Mouse (Mus musculus): ENCODE data around the gene Gstk1. TPM values are rescaled to one million over a fixed set of nuclear protein-coding genes. Genes with fewer than 3 reads are reported as not detected.

The Gstk1 gene
- polyA plus RNA-seq, 1 experiment from 2014 or later: 8.1 TPM

GRCm38 (mm10) chr6:42247173-42247572 lies 1.4 kb downstream of the Gstk1 start:
- Histone ChIP-seq H3K4me3 (replicated peaks) (no peak overlapping the region), H3K27ac (replicated peaks) (no peak overlapping the region), H3K9ac (no peak overlapping the region), H3K27me3 (peaks cover 21% of the 10 kb centered on the region), H3K4me2 (peak overlapping the region; percentile 4; the same call in 1 of the 2 replicates), H3K36me3 (replicated peaks) (no peaks in the 10 kb centered on the region), H3K4me1 (replicated peaks) (peaks cover 22% of the 10 kb centered on the region), H3K9me3 (replicated peaks) (no peaks in the 10 kb centered on the region)
- ATAC-seq (ENCODE audit: insufficient read depth): no peak
- WGBS (ENCODE audit: insufficient replicate concordance): 21% methylated on average over 8 of the region's 8 CpGs

- no peak overlapping the region for H3K9ac ChIP-seq
- H3K4me3 ChIP-seq (replicated peaks): no peak overlapping the region
- H3K4me2 ChIP-seq: no peak overlapping the region
- H3K9me3 ChIP-seq (replicated peaks): no peaks in the 10 kb centered on the region
- H3K4me1 ChIP-seq (replicated peaks): peaks cover 22% of the 10 kb centered on the region
- 71% methylated on average over 1 of the region's 1 CpGs for WGBS (ENCODE audit: insufficient replicate concordance)
- ATAC-seq (ENCODE audit: insufficient read depth): no peak
- no peak overlapping the region for H3K27ac ChIP-seq (replicated peaks)
- H3K27me3 ChIP-seq: peaks cover 21% of the 10 kb centered on the region
- no peaks in the 10 kb centered on the region for H3K36me3 ChIP-seq (replicated peaks)
Observed at GRCm38 (mm10) chr6:42247981-42248380, 2.2 kb downstream of the Gstk1 start.

DNA sequence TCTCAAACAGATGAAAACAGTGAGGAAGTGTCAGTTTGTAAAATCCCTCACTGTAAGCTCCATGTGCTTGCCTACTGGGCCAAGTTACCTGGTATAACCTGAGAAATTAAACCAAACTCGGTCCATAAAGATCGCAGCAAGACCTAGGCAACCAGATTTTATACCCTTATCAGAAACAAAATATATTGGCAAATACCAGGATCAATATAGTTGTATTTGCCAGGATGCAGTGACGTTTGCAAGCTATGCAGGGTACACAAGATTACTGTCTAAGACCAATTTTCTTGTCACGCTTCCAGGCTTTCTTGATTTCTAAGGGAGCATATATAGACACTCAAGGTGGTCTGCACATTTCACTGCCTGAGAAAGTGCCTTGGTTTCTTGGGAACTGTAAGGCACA lies 6.1 kb downstream of the Gstk1 start:
- H3K36me3 ChIP-seq (replicated peaks): no peaks in the 10 kb centered on the region
- no peaks in the 10 kb centered on the region for H3K9me3 ChIP-seq (replicated peaks)
- H3K4me1 ChIP-seq (replicated peaks): peaks cover 8% of the 10 kb centered on the region; the same call in 1 of the 2 replicates
- peaks cover 24% of the 10 kb centered on the region for H3K27me3 ChIP-seq
- no peak overlapping the region for H3K9ac ChIP-seq
- WGBS (ENCODE audit: insufficient replicate concordance): 59% methylated on average over 4 of the region's 4 CpGs
- ATAC-seq (ENCODE audit: insufficient read depth): no peak
- no peak overlapping the region for H3K4me2 ChIP-seq
- no peak overlapping the region for H3K27ac ChIP-seq (replicated peaks)
- no peak overlapping the region for H3K4me3 ChIP-seq (replicated peaks)

- peaks cover 9% of the 10 kb centered on the region for H3K4me1 ChIP-seq (replicated peaks)
- H3K9me3 ChIP-seq (replicated peaks): no peaks in the 10 kb centered on the region
- H3K36me3 ChIP-seq (replicated peaks): no peaks in the 10 kb centered on the region
- no peak overlapping the region for H3K4me3 ChIP-seq (replicated peaks)
- whole genome bisulfite sequencing (ENCODE audit: insufficient replicate concordance): 58% methylated on average over 2 of the region's 2 CpGs
- no peak overlapping the region for H3K4me2 ChIP-seq
- no peak overlapping the region for H3K27ac ChIP-seq (replicated peaks)
- peaks cover 18% of the 10 kb centered on the region for H3K27me3 ChIP-seq
- no peak for ATAC-seq (ENCODE audit: insufficient read depth)
- no peak overlapping the region for H3K9ac ChIP-seq
Observed at GRCm38 (mm10) chr6:42253103-42253502, 7.4 kb downstream of the Gstk1 start.

- peaks cover 14% of the 10 kb centered on the region for H3K4me1 ChIP-seq (replicated peaks)
- peaks cover 3% of the 10 kb centered on the region; the same call in 1 of the 2 replicates for H3K27me3 ChIP-seq
- H3K36me3 ChIP-seq (replicated peaks): no peaks in the 10 kb centered on the region
- peak; percentile 84 for ATAC-seq (ENCODE audit: insufficient read depth)
- H3K9ac ChIP-seq: no peak overlapping the region
- H3K9me3 ChIP-seq (replicated peaks): no peaks in the 10 kb centered on the region
- no peak overlapping the region for H3K4me3 ChIP-seq (replicated peaks)
- H3K4me2 ChIP-seq: peak overlapping the region; percentile 41
- no peak overlapping the region for H3K27ac ChIP-seq (replicated peaks)
- 9% methylated on average over 11 of the region's 11 CpGs for WGBS (ENCODE audit: insufficient replicate concordance)
Observed at GRCm38 (mm10) chr6:42257303-42257863, 11.6 kb downstream of the Gstk1 start.

DNA sequence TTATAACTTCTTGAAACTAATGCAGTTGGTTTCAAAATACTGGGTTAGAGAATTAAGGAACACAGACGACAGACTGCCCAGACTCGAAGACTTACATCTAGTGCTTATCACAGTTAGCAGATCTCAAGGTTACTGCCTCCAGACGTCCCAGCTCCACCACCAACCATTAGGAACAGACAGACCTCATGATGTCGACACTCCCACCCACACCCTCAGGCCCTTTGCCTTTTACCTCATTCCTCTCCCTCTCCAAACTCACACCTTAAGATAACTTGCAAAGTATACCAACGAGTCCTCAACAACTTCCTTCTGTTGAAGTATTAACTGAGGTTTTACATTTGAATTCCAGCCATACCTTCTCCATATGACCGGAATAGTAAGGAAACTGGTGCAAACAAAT lies 14.7 kb downstream of the Gstk1 start:
- peaks cover 25% of the 10 kb centered on the region for H3K4me1 ChIP-seq (replicated peaks)
- whole genome bisulfite sequencing (ENCODE audit: insufficient replicate concordance): 23% methylated on average over 6 of the region's 6 CpGs
- H3K27me3 ChIP-seq: no peaks in the 10 kb centered on the region
- no peaks in the 10 kb centered on the region for H3K9me3 ChIP-seq (replicated peaks)
- H3K4me2 ChIP-seq: no peak overlapping the region
- H3K9ac ChIP-seq: no peak overlapping the region
- H3K27ac ChIP-seq (replicated peaks): no peak overlapping the region
- H3K36me3 ChIP-seq (replicated peaks): no peaks in the 10 kb centered on the region
- ATAC-seq (ENCODE audit: insufficient read depth): no peak
- no peak overlapping the region for H3K4me3 ChIP-seq (replicated peaks)

GRCm38 (mm10) chr6:42261524-42262170 lies 15.9 kb downstream of the Gstk1 start, which contains the start of gene Tmem139:
Gene Tmem139, plus strand, starts transcription at chr6:42261970.
- peak within 1 kb of the TSS; percentile 33 for H3K4me2 ChIP-seq
- H3K36me3 ChIP-seq (replicated peaks): no peaks in the 10 kb centered on the region
- no peaks in the 10 kb centered on the region for H3K27me3 ChIP-seq
- no peak within 1 kb of the TSS for H3K4me3 ChIP-seq (replicated peaks)
- 48% methylated on average over 20 of the region's 20 CpGs for WGBS (ENCODE audit: insufficient replicate concordance)
- no peak within 1 kb of the TSS for H3K27ac ChIP-seq (replicated peaks)
- no peak within 1 kb of the TSS for H3K9ac ChIP-seq
- H3K9me3 ChIP-seq (replicated peaks): no peaks in the 10 kb centered on the region
- H3K4me1 ChIP-seq (replicated peaks): peaks cover 28% of the 10 kb centered on the region
- ATAC-seq (ENCODE audit: insufficient read depth): no peak

DNA sequence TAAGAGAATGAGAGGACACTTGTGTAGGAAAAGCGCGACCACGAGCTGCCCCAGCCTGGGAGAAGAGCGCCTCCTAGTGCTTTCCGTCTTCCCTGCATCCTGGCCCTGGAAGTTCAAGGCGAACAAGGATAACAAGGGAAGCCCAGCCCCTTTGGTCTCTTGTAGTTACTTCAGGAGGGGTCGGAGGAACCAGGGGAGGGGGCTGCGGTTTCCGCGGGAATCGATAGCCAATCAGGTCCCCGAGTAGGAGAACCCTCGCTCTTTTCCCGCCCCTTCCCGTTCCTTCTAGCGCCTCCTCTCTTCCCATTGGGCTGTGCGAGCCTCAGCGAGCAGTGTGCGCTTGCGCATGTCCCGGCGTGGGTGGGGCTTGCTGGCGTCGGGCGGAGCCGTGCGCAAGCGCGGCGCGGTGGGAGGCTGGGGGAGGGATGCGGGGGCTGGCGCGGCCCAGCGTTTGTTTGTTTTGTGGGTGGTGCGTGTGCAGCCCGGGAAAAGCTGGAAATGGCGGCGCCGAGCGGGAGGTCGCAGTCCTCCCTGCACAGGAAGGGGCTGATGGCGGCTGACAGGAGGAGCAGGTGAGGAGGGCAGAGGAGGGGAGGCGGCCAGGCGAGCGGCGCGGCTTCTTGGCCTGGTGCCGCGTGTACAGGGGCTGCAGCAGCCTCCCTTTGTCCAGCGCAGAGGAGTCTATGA lies 19.0 kb downstream of the Gstk1 start, which contains the start of gene Casp2:
Gene Casp2 (plus strand): TSS at position 360 of the 687 bp plus-strand sequence.
- Histone ChIP-seq H3K4me3 (replicated peaks) (peak within 1 kb of the TSS; percentile 99), H3K9me3 (replicated peaks) (no peaks in the 10 kb centered on the region), H3K9ac (peak within 1 kb of the TSS; percentile 92), H3K4me2 (peak within 1 kb of the TSS; percentile 81), H3K27ac (replicated peaks) (peak within 1 kb of the TSS; percentile 90), H3K27me3 (no peaks in the 10 kb centered on the region), H3K4me1 (replicated peaks) (peaks cover 28% of the 10 kb centered on the region), H3K36me3 (replicated peaks) (peaks cover 27% of the 10 kb centered on the region)
- under 1% methylated on average over 51 of the region's 51 CpGs for WGBS (ENCODE audit: insufficient replicate concordance)
- peak; percentile 98 for ATAC-seq (ENCODE audit: insufficient read depth)

GRCm38 (mm10) chr6:42265391-42266330 lies 19.9 kb downstream of the Gstk1 start:
- ATAC-seq (ENCODE audit: insufficient read depth): no peak
- Histone ChIP-seq H3K9ac (peak overlapping the region; percentile 92), H3K36me3 (replicated peaks) (peaks cover 35% of the 10 kb centered on the region), H3K4me2 (peak overlapping the region; percentile 81), H3K27ac (replicated peaks) (peak overlapping the region; percentile 90), H3K4me3 (replicated peaks) (peak overlapping the region; percentile 99), H3K9me3 (replicated peaks) (no peaks in the 10 kb centered on the region), H3K27me3 (no peaks in the 10 kb centered on the region), H3K4me1 (replicated peaks) (peaks cover 30% of the 10 kb centered on the region)
- WGBS (ENCODE audit: insufficient replicate concordance): under 1% methylated on average over 21 of the region's 21 CpGs

DNA sequence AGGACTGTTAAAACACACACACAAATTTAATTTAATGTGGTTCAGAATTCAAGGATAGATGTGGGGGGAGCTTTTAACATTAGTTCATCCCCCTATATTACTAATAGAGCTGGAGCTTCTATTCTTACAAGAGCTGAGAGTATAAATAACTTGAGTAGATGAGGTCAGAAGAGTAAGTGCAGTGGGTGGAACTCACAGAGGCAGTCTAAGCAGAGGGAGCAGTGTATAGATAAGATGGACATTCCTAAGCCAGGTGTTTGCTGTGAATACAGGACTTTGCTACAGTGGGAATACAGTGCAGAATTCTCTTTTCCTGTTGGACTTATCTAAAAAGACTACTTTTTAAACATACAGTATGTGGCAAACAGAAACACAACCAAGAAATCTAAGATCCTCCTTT lies 25.1 kb downstream of the Gstk1 start:
- H3K4me3 ChIP-seq (replicated peaks): no peak overlapping the region
- H3K4me1 ChIP-seq (replicated peaks): peaks cover 17% of the 10 kb centered on the region
- no peak overlapping the region for H3K27ac ChIP-seq (replicated peaks)
- no peak overlapping the region for H3K9ac ChIP-seq
- no peak overlapping the region for H3K4me2 ChIP-seq
- peaks cover 81% of the 10 kb centered on the region for H3K36me3 ChIP-seq (replicated peaks)
- ATAC-seq (ENCODE audit: insufficient read depth): no peak
- H3K27me3 ChIP-seq: no peaks in the 10 kb centered on the region
- no peaks in the 10 kb centered on the region for H3K9me3 ChIP-seq (replicated peaks)
